Mouse (Mus musculus): ENCODE results near the gene Tprgl.

DNA sequence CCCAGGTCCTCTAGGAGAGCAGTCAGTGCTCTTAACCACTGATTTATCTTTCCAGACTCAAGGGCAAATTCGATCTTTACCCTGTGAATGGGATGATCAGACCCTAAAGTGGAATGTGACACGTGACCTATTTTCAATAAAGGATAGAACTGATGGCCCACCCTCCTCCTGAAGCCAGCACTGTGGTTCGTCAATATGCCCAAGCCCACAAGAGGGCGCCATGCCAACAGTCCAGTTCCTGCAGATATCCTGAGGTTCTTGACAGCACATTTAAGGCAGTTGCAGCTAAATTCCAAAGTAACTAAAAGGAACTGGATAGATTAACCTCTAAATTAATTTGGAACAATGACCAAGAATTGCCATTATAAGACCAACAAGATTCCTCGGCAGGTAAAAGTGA lies 6.6 kb upstream of the Tprgl start:
- TF ChIP-seq E2F4 (IDR thresholded peaks at IDR 0.05; ENCODE audit: borderline replicate concordance, low read depth, low read length) (no peak), POLR2A (IDR thresholded peaks at IDR 0.05; ENCODE audit: control insufficient read depth in 1 of 2, insufficient read depth in 1 of 2, low read depth in 1 of 2, low read length in 2 of 2, poor library complexity in 1 of 2) (no peak), ETS1 (IDR thresholded peaks at IDR 0.05; ENCODE audit: low read depth, low read length) (no peak), GATA1 (IDR thresholded peaks at IDR 0.05; ENCODE audit: low read depth, low read length) (no peak), BHLHE40 (IDR thresholded peaks at IDR 0.05; ENCODE audit: borderline replicate concordance, low read depth, low read length) (no peak), NELFE (IDR thresholded peaks at IDR 0.05; ENCODE audit: low read depth, low read length) (no peak)
